Mouse (Mus musculus) hindbrain, embryonic 15.5 days (tissue): ENCODE measurements at regions not wholly inside any gene's neighbourhood (a gene's known extent, or its start where the extent isn't known, plus 50 kb on each side); places are given as distances from the start of the nearest gene placed in this dataset.
A peak's percentile ranks its signal among the peaks of the same experiment; 100 is the strongest.

ENCODE experiments used
- ATAC-seq: fragments of 200-750 bp; cut with Nextera tagmentation; 2 replicates; pipeline ENCODE4 v1.8.0; 2017; ENCODE audit warnings: low read depth, moderate number of reproducible peaks, moderate TSS enrichment; ENCODE audit not compliant: low FRiP score
- H3K27ac ChIP-seq: fragments of 300-500 bp; sonication (generic); replicated peaks from 2 replicates; pipeline ENCODE4 v1.5.1; 2015; ENCODE audit warnings: mild to moderate bottlenecking, inconsistent platforms
- H3K27me3 ChIP-seq: fragments of 300-500 bp; sonication (generic); 2 replicates; pipeline ENCODE4 v1.6.1; 2015; ENCODE audit warnings: control low read depth, inconsistent platforms
- H3K36me3 ChIP-seq: fragments of 300-500 bp; sonication (generic); 2 replicates; pipeline ENCODE4 v1.6.1; 2015; ENCODE audit warnings: control low read depth, inconsistent platforms
- H3K4me1 ChIP-seq: fragments of 300-500 bp; sonication (generic); replicated peaks from 2 replicates; pipeline ENCODE4 v1.6.1; 2015; ENCODE audit warnings: control low read depth, inconsistent platforms
- H3K4me2 ChIP-seq: fragments of 300-500 bp; sonication (generic); 2 replicates; pipeline ENCODE4 v1.6.1; 2015; ENCODE audit warnings: moderate library complexity, mild to moderate bottlenecking, inconsistent platforms
- H3K4me3 ChIP-seq: fragments of 300-500 bp; sonication (generic); 2 replicates; pipeline ENCODE4 v1.5.1; 2015; ENCODE audit warnings: mild to moderate bottlenecking, inconsistent platforms
- H3K9ac ChIP-seq: fragments of 300-500 bp; sonication (generic); 2 replicates; pipeline ENCODE4 v1.6.1; 2015; ENCODE audit warnings: inconsistent platforms
- H3K9me3 ChIP-seq: fragments of 300-500 bp; sonication (generic); 2 replicates; pipeline ENCODE4 v1.6.1; 2016; ENCODE audit warnings: control low read depth, inconsistent platforms
- WGBS: fragments of 180-500 bp; shearing (Covaris S2); methylation state at CpG from one replicate; pipeline ENCODE4 v1.1.7; 2015; 5-methylcytosine and 5-hydroxymethylcytosine counted together

- no peaks in the 10 kb centered on the region for H3K27me3 ChIP-seq
- 71% methylated on average over 7 of the region's 7 CpGs for WGBS
- H3K36me3 ChIP-seq: no peaks in the 10 kb centered on the region
- ATAC-seq: no peak
- H3K4me2 ChIP-seq: no peak overlapping the region
- no peak overlapping the region for H3K9ac ChIP-seq
- H3K27ac ChIP-seq: no peak overlapping the region
- H3K4me3 ChIP-seq: no peak overlapping the region
- H3K9me3 ChIP-seq: no peaks in the 10 kb centered on the region
- H3K4me1 ChIP-seq: peaks cover 3% of the 10 kb centered on the region
Measured at GRCm38 (mm10) chr9:52287761-52288275, 119.4 kb upstream of the Zc3h12c start.

GRCm38 (mm10) chr9:52287246-52287651 lies 118.9 kb upstream of the Zc3h12c start:
- no peak for ATAC-seq
- H3K4me1 ChIP-seq: peaks cover 3% of the 10 kb centered on the region
- WGBS: 9% methylated on average over 10 of the region's 10 CpGs
- H3K9me3 ChIP-seq: no peaks in the 10 kb centered on the region
- H3K9ac ChIP-seq: peak overlapping the region; percentile 27
- no peaks in the 10 kb centered on the region for H3K27me3 ChIP-seq
- no peaks in the 10 kb centered on the region for H3K36me3 ChIP-seq
- no peak overlapping the region for H3K27ac ChIP-seq
- peak overlapping the region; percentile 35 for H3K4me3 ChIP-seq
- peak overlapping the region; percentile 69 for H3K4me2 ChIP-seq

- ATAC-seq: no peak
- Histone ChIP-seq H3K9me3 (no peaks in the 10 kb centered on the region), H3K27ac (no peak overlapping the region), H3K36me3 (no peaks in the 10 kb centered on the region), H3K4me2 (no peak overlapping the region), H3K27me3 (no peaks in the 10 kb centered on the region), H3K9ac (no peak overlapping the region), H3K4me3 (no peak overlapping the region), H3K4me1 (peaks cover 3% of the 10 kb centered on the region)
- WGBS: 19% methylated on average over 1 of the region's 1 CpGs
Measured at GRCm38 (mm10) chr9:52286104-52286503, 117.7 kb upstream of the Zc3h12c start.

- Histone ChIP-seq H3K4me3 (no peak overlapping the region), H3K27ac (no peak overlapping the region), H3K4me1 (peaks cover 4% of the 10 kb centered on the region), H3K4me2 (no peak overlapping the region), H3K27me3 (no peaks in the 10 kb centered on the region), H3K36me3 (no peaks in the 10 kb centered on the region), H3K9me3 (no peaks in the 10 kb centered on the region), H3K9ac (no peak overlapping the region)
- WGBS: 21% methylated on average over 2 of the region's 2 CpGs
- no peak for ATAC-seq
Measured at GRCm38 (mm10) chr9:52283558-52283957, 115.2 kb upstream of the Zc3h12c start.

- ATAC-seq: no peak
- 69% methylated on average over 5 of the region's 5 CpGs for WGBS
- Histone ChIP-seq H3K9ac (no peak overlapping the region), H3K4me3 (no peak overlapping the region), H3K4me1 (peaks cover 13% of the 10 kb centered on the region), H3K4me2 (no peak overlapping the region), H3K9me3 (no peaks in the 10 kb centered on the region), H3K27me3 (no peaks in the 10 kb centered on the region), H3K27ac (no peak overlapping the region), H3K36me3 (no peaks in the 10 kb centered on the region)
Measured at GRCm38 (mm10) chr9:52280995-52281394, 112.6 kb upstream of the Zc3h12c start.

GRCm38 (mm10) chr9:52280556-52280955 lies 112.2 kb upstream of the Zc3h12c start:
- Histone ChIP-seq H3K9ac (no peak overlapping the region), H3K4me3 (no peak overlapping the region), H3K27me3 (no peaks in the 10 kb centered on the region), H3K9me3 (no peaks in the 10 kb centered on the region), H3K27ac (no peak overlapping the region), H3K4me1 (peaks cover 13% of the 10 kb centered on the region), H3K4me2 (no peak overlapping the region), H3K36me3 (no peaks in the 10 kb centered on the region)
- 97% methylated on average over 3 of the region's 3 CpGs for WGBS
- ATAC-seq: no peak

- Histone ChIP-seq H3K9me3 (no peaks in the 10 kb centered on the region), H3K4me2 (no peak overlapping the region), H3K9ac (no peak overlapping the region), H3K27ac (peak overlapping the region; percentile 28), H3K4me3 (no peak overlapping the region), H3K27me3 (no peaks in the 10 kb centered on the region), H3K4me1 (peaks cover 14% of the 10 kb centered on the region), H3K36me3 (no peaks in the 10 kb centered on the region)
- 16% methylated on average over 3 of the region's 3 CpGs for WGBS
- peak; percentile 43; the same call in 1 of the 2 replicates for ATAC-seq
Measured at GRCm38 (mm10) chr9:52278701-52279023, 110.3 kb upstream of the Zc3h12c start.

- Histone ChIP-seq H3K4me2 (peak overlapping the region; percentile 27), H3K27me3 (no peaks in the 10 kb centered on the region), H3K9ac (no peak overlapping the region; the same call in 1 of the 2 replicates), H3K27ac (peak overlapping the region; percentile 31), H3K4me3 (no peak overlapping the region), H3K36me3 (no peaks in the 10 kb centered on the region), H3K9me3 (no peaks in the 10 kb centered on the region), H3K4me1 (peaks cover 17% of the 10 kb centered on the region)
- ATAC-seq: peak; percentile 39; the same call in 1 of the 2 replicates
- 9% methylated on average over 14 of the region's 14 CpGs for WGBS
Measured at GRCm38 (mm10) chr9:52277954-52278700, 109.8 kb upstream of the Zc3h12c start.

DNA sequence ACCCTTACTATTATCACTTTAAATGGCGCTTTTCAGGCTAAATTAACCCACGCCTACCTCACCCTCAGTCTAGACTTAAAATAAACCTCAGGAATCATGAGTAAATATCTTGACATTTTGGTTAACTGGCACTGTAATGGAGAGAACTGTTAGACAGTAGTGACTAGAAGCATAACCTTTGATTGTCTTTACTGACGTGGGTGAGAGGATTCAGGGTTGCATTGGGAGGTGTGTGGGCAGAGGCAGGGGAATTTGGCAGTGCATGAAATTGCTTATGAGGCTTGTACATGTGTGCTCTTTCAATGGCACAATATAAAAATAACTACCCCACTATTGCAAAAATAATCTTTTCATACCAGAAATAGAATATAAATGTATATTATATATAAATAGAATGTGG lies 105.6 kb upstream of the Zc3h12c start:
- 69% methylated on average over 3 of the region's 3 CpGs for WGBS
- peaks cover 17% of the 10 kb centered on the region for H3K4me1 ChIP-seq
- no peak overlapping the region for H3K4me3 ChIP-seq
- H3K9ac ChIP-seq: no peak overlapping the region
- no peak overlapping the region for H3K27ac ChIP-seq
- no peaks in the 10 kb centered on the region for H3K27me3 ChIP-seq
- H3K9me3 ChIP-seq: no peaks in the 10 kb centered on the region
- no peak for ATAC-seq
- no peak overlapping the region for H3K4me2 ChIP-seq
- no peaks in the 10 kb centered on the region for H3K36me3 ChIP-seq

DNA sequence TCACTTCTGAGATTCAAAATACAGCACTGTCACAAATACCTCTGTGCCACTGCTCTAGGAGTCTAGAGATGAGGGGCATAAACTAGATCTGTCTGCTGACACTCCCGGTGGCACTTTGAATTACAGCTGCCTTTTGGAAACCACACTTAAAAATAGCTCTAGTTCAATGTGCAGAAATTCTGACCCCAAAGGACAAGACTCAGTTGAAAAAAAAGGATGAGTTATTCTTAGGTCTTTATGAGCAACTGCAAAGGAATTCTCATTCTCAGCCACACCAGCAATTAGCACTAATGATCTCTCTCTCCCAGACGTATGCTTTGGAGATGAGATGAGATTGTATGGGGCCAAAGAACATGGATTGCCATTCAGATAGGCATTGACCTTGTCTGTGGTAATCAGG lies 104.3 kb upstream of the Zc3h12c start:
- no peaks in the 10 kb centered on the region for H3K27me3 ChIP-seq
- H3K36me3 ChIP-seq: no peaks in the 10 kb centered on the region
- H3K4me1 ChIP-seq: peaks cover 8% of the 10 kb centered on the region
- H3K9ac ChIP-seq: no peak overlapping the region
- H3K4me2 ChIP-seq: no peak overlapping the region
- 68% methylated on average over 2 of the region's 2 CpGs for WGBS
- H3K27ac ChIP-seq: no peak overlapping the region
- no peak overlapping the region for H3K4me3 ChIP-seq
- ATAC-seq: no peak
- H3K9me3 ChIP-seq: no peaks in the 10 kb centered on the region

GRCm38 (mm10) chr9:52271345-52272116 lies 103.2 kb upstream of the Zc3h12c start:
- no peaks in the 10 kb centered on the region for H3K27me3 ChIP-seq
- H3K27ac ChIP-seq: no peak overlapping the region
- no peaks in the 10 kb centered on the region for H3K9me3 ChIP-seq
- H3K4me2 ChIP-seq: no peak overlapping the region
- no peak for ATAC-seq
- no peak overlapping the region for H3K9ac ChIP-seq
- no peak overlapping the region for H3K4me3 ChIP-seq
- no peaks in the 10 kb centered on the region for H3K36me3 ChIP-seq
- H3K4me1 ChIP-seq: 0 out of 2 replicates have a peak, but pooled peaks cover 4% of the 10 kb centered on the region
- 92% methylated on average over 7 of the region's 7 CpGs for WGBS

DNA sequence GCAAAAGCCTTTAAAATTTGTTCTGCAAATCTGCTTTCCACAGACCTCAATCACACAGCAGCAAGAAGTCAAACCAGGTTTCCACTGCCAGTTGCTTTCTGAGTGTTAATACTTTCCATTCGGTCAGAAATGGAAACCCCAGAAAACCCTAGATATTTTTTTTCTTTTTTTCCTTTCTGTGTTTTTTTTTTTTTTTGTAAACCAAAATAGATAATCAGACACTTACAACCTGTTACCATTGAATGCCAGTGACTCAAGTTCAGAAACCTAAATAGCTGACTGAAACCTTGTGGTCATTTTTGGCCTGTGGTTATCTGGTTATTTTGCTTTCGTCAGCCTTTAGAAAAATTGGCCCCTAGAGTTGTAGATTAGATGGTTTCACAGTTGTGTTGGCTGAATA lies 93.2 kb upstream of the Zc3h12c start:
- no peak overlapping the region for H3K9ac ChIP-seq
- ATAC-seq: no peak
- H3K9me3 ChIP-seq: no peaks in the 10 kb centered on the region
- H3K36me3 ChIP-seq: no peaks in the 10 kb centered on the region
- H3K4me2 ChIP-seq: no peak overlapping the region
- H3K27ac ChIP-seq: no peak overlapping the region
- H3K4me3 ChIP-seq: no peak overlapping the region
- 92% methylated on average over 2 of the region's 2 CpGs for WGBS
- no peaks in the 10 kb centered on the region for H3K27me3 ChIP-seq
- no peaks in the 10 kb centered on the region for H3K4me1 ChIP-seq
